Mouse (Mus musculus): ENCODE data around the gene Cacna1s. TPM values are rescaled to one million over a fixed set of nuclear protein-coding genes. Genes with fewer than 3 reads are reported as not detected.

Gene Cacna1s
- polyA plus RNA-seq (2016; fragmentation: Nextera tagmentation; extraction: Ambion mirVana): 0.10 and 0.17 TPM in 2 replicates

GRCm38 (mm10) chr1:136052547-136052946, at the start of gene Cacna1s:
Cacna1s (plus strand) TSS chr1:136052750.
- Histone ChIP-seq H3K9me3 (no peaks in the 10 kb centered on the region), H3K36me3 (replicated peaks) (no peaks in the 10 kb centered on the region), H3K4me3 (replicated peaks) (no peak within 1 kb of the TSS), H3K4me1 (peaks cover 24% of the 10 kb centered on the region), H3K27me3 (peaks cover 62% of the 10 kb centered on the region), H3K27ac (no peak within 1 kb of the TSS), H3K9ac (no peak within 1 kb of the TSS), H3K4me2 (no peak within 1 kb of the TSS; the same call in 1 of the 2 replicates)
- 31% methylated on average over 11 of the region's 11 CpGs for WGBS
- ATAC-seq (ENCODE audit: low FRiP score): no peak

DNA sequence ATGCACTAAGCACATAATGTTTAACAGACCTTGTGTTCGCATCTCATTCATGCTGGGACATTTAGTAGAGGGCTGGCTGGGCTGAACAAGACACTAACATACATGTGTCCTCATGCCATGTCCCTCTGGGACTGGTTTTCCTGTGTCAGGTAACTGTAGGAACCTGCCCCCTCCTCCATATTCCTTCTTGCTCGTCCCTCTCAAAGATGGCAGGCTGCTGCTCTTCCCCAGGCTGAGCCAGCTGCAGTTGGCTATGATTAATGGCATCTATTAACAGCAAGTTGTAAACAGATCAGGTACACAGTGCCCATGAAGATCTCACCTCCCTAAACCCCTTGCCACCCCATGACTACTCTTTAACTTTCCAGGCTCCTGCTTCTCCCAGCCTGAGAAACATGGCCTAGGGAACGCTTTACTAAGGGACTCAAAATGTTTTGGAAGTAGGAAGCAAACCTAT, 46.2 kb upstream of the Cacna1s start, which contains the start of gene Igfn1:
Gene Igfn1 (minus strand): TSS at position 51 of the 457 bp plus-strand sequence.
- Histone ChIP-seq H3K27me3 (peaks cover 32% of the 10 kb centered on the region), H3K4me2 (peak within 1 kb of the TSS; percentile 77), H3K4me3 (replicated peaks) (no peak within 1 kb of the TSS; the same call in 1 of the 2 replicates), H3K27ac (no peak within 1 kb of the TSS), H3K9ac (no peak within 1 kb of the TSS), H3K36me3 (replicated peaks) (no peaks in the 10 kb centered on the region), H3K4me1 (peaks cover 12% of the 10 kb centered on the region), H3K9me3 (no peaks in the 10 kb centered on the region)
- WGBS: 80% methylated on average over 3 of the region's 3 CpGs
- ATAC-seq (ENCODE audit: low FRiP score): no peak

DNA sequence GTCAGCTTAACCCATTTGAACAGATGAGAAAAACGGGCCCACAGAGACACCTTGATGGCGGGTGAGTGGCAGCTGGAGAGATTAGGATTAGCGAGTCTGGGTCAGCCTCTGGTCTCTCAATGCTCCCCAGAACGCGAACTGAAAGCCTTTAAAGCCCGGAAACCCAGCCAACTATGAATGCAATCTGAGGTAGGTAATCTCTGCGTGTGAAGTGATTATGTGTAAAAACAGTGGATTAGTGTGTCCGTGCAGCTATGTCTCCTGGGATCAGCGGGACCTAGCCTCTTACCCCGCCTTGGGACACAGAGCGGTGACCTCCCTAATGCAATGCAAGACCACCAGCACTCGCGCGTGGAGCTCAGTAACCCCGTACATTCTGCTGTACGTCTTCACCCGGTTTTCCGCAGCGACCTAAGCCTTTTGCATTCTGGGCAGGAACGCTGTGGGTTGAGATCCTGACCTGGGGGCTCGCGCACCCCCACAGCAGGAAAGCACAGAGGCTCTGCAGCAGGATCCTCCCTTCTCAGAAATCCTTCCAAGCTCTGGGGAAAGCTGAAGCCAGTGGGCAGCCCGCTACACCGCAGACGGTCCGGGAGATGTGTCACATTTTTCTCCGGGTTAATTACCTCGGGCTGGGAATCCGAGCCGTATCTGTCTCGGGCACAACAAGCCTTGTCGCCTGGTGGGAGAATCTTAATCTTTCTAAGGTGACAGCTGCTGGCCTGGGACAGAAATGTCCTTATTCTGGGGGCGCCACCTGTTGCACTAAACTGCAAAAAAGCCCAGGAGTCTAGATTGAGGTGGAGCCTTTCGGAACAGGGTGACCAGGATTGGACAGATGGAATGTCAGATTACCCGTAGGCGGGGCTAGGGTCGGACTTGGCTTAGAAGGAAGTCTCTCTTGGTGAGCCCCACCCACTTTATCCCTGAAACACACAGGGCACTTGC, 45.1 kb upstream of the Cacna1s start, which contains the start of gene Tmem9:
Gene Tmem9 (plus strand): TSS at position 940 of the 948 bp plus-strand sequence.
- Histone ChIP-seq H3K4me3 (replicated peaks) (peak within 1 kb of the TSS; percentile 44), H3K4me2 (peak within 1 kb of the TSS; percentile 77), H3K9ac (peak within 1 kb of the TSS; percentile 36), H3K36me3 (replicated peaks) (no peaks in the 10 kb centered on the region), H3K4me1 (peaks cover 12% of the 10 kb centered on the region), H3K9me3 (no peaks in the 10 kb centered on the region), H3K27ac (no peak within 1 kb of the TSS), H3K27me3 (peaks cover 32% of the 10 kb centered on the region)
- 1% methylated on average over 37 of the region's 37 CpGs for WGBS
- ATAC-seq (ENCODE audit: low FRiP score): peak; percentile 82; the same call in 1 of the 2 replicates

GRCm38 (mm10) chr1:136008159-136008533, 44.4 kb upstream of the Cacna1s start:
- ATAC-seq (ENCODE audit: low FRiP score): no peak
- H3K4me2 ChIP-seq: peak overlapping the region; percentile 77
- H3K4me1 ChIP-seq: peaks cover 12% of the 10 kb centered on the region
- H3K27ac ChIP-seq: no peak overlapping the region
- H3K9ac ChIP-seq: no peak overlapping the region
- 20% methylated on average over 8 of the region's 8 CpGs for WGBS
- no peaks in the 10 kb centered on the region for H3K9me3 ChIP-seq
- H3K4me3 ChIP-seq (replicated peaks): peak overlapping the region; percentile 44
- H3K27me3 ChIP-seq: peaks cover 32% of the 10 kb centered on the region
- H3K36me3 ChIP-seq (replicated peaks): no peaks in the 10 kb centered on the region

DNA sequence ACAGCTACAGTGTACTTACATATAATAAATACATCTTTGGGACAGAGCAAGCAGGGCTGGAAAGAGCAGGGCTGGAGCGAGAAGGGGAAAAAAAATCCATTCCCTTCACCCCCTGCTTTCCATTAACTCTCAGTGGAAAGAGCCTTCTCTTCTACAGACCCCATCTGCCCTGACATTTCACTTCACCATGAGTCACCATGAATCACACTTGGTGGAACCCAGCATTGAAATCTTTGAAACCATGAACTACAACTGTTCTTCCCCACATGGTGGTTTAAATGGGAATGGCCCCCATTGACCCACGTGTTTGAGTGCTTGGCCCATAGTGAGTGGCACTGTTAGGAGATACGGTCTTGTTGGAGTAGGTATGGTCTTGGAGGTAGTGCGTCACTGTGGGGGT, 42.3 kb upstream of the Cacna1s start:
- H3K9ac ChIP-seq: no peak overlapping the region
- no peaks in the 10 kb centered on the region for H3K36me3 ChIP-seq (replicated peaks)
- no peak overlapping the region for H3K27ac ChIP-seq
- H3K4me1 ChIP-seq: peaks cover 12% of the 10 kb centered on the region
- H3K27me3 ChIP-seq: peaks cover 24% of the 10 kb centered on the region
- no peak for ATAC-seq (ENCODE audit: low FRiP score)
- H3K4me3 ChIP-seq (replicated peaks): no peak overlapping the region
- 87% methylated on average over 4 of the region's 4 CpGs for WGBS
- no peaks in the 10 kb centered on the region for H3K9me3 ChIP-seq
- H3K4me2 ChIP-seq: no peak overlapping the region

GRCm38 (mm10) chr1:136013513-136013912, 39.0 kb upstream of the Cacna1s start:
- H3K4me1 ChIP-seq: peaks cover 7% of the 10 kb centered on the region
- H3K36me3 ChIP-seq (replicated peaks): no peaks in the 10 kb centered on the region
- no peak overlapping the region for H3K27ac ChIP-seq
- no peak overlapping the region for H3K9ac ChIP-seq
- no peak for ATAC-seq (ENCODE audit: low FRiP score)
- H3K9me3 ChIP-seq: no peaks in the 10 kb centered on the region
- WGBS: 82% methylated on average over 4 of the region's 4 CpGs
- H3K4me2 ChIP-seq: no peak overlapping the region
- H3K4me3 ChIP-seq (replicated peaks): no peak overlapping the region
- H3K27me3 ChIP-seq: peaks cover 7% of the 10 kb centered on the region; the same call in 1 of the 2 replicates

GRCm38 (mm10) chr1:136014796-136015502, 37.6 kb upstream of the Cacna1s start:
- Histone ChIP-seq H3K36me3 (replicated peaks) (no peaks in the 10 kb centered on the region), H3K27ac (no peak overlapping the region), H3K4me2 (no peak overlapping the region), H3K4me3 (replicated peaks) (no peak overlapping the region), H3K9me3 (no peaks in the 10 kb centered on the region), H3K27me3 (no peaks in the 10 kb centered on the region), H3K4me1 (peaks cover 18% of the 10 kb centered on the region), H3K9ac (no peak overlapping the region)
- ATAC-seq (ENCODE audit: low FRiP score): no peak
- 79% methylated on average over 2 of the region's 2 CpGs for WGBS

GRCm38 (mm10) chr1:136017307-136017706, 35.2 kb upstream of the Cacna1s start:
- peaks cover 18% of the 10 kb centered on the region for H3K4me1 ChIP-seq
- 0 out of 2 replicates have a peak overlapping the region, but pooled peaks have one; percentile 25 for H3K27ac ChIP-seq

GRCm38 (mm10) chr1:136017907-136018313, 34.6 kb upstream of the Cacna1s start:
- Histone ChIP-seq H3K9me3 (no peaks in the 10 kb centered on the region), H3K27me3 (no peaks in the 10 kb centered on the region), H3K4me2 (peak overlapping the region; percentile 95), H3K4me3 (replicated peaks) (peak overlapping the region; percentile 58), H3K4me1 (peaks cover 18% of the 10 kb centered on the region), H3K9ac (peak overlapping the region; percentile 84), H3K27ac (peak overlapping the region; percentile 65), H3K36me3 (replicated peaks) (peaks cover 25% of the 10 kb centered on the region)
- WGBS: under 1% methylated on average over 22 of the region's 22 CpGs
- peak; percentile 99 for ATAC-seq (ENCODE audit: low FRiP score)

More at GRCm38 (mm10) chr1:136017307-136017706, 35.2 kb upstream of the Cacna1s start:
- Histone ChIP-seq H3K4me3 (replicated peaks) (no peak overlapping the region), H3K36me3 (replicated peaks) (peaks cover 19% of the 10 kb centered on the region), H3K4me2 (0 out of 2 replicates have a peak overlapping the region, but pooled peaks have one; percentile 7), H3K27me3 (no peaks in the 10 kb centered on the region), H3K9me3 (no peaks in the 10 kb centered on the region), H3K9ac (no peak overlapping the region)
- peak; percentile 57 for ATAC-seq (ENCODE audit: low FRiP score)
- WGBS: 57% methylated on average over 2 of the region's 2 CpGs

- Histone ChIP-seq H3K27ac (peak overlapping the region; percentile 65), H3K36me3 (replicated peaks) (peaks cover 32% of the 10 kb centered on the region), H3K9me3 (no peaks in the 10 kb centered on the region), H3K4me3 (replicated peaks) (peak overlapping the region; percentile 58), H3K27me3 (no peaks in the 10 kb centered on the region), H3K4me1 (peaks cover 18% of the 10 kb centered on the region), H3K4me2 (peak overlapping the region; percentile 95), H3K9ac (peak overlapping the region; percentile 84)
- WGBS: 5% methylated on average over 24 of the region's 24 CpGs
- ATAC-seq (ENCODE audit: low FRiP score): peak; percentile 49
Measured at GRCm38 (mm10) chr1:136018390-136019189, 34.0 kb upstream of the Cacna1s start.

- no peak for ATAC-seq (ENCODE audit: low FRiP score)
- H3K4me1 ChIP-seq: peaks cover 7% of the 10 kb centered on the region; the same call in 1 of the 2 replicates
- H3K9ac ChIP-seq: no peak overlapping the region
- H3K9me3 ChIP-seq: no peaks in the 10 kb centered on the region
- H3K4me3 ChIP-seq (replicated peaks): no peak overlapping the region
- no peaks in the 10 kb centered on the region for H3K27me3 ChIP-seq
- H3K27ac ChIP-seq: peak overlapping the region; percentile 33; the same call in 1 of the 2 replicates
- H3K4me2 ChIP-seq: no peak overlapping the region
- WGBS: 25% methylated on average over 7 of the region's 7 CpGs
- peaks cover 100% of the 10 kb centered on the region for H3K36me3 ChIP-seq (replicated peaks)
Measured at GRCm38 (mm10) chr1:136030201-136030600, 22.3 kb upstream of the Cacna1s start.

All from forebrain, embryonic 12.5 days (tissue).